Mouse (Mus musculus): ENCODE measurements at regions not wholly inside any gene's neighbourhood (a gene's known extent, or its start where the extent isn't known, plus 50 kb on each side); places are given as distances from the start of the nearest gene placed in this dataset.

DNA sequence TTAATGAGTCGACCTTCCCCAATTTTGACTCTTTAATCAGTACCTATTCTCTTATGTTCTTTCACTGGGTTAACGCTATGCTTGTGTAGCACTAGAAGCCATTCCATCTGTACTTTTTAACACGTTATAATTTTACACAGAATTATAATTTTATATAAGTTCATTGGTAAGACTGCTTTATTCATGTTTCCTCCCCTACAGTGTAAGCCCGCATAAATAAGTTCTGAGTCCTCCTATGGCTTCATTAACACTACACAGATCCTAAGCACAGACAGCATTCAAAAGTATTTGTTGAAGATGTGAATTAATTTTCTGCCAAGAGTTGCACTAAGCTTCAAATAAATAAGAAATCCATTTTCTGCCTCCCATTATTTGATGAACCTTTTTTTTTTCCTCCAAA, 176.1 kb upstream of the Usp25 start:
- DNase-seq (ENCODE audit: low read depth in 2 of 2, low spot score in 2 of 2), result no peak

DNA sequence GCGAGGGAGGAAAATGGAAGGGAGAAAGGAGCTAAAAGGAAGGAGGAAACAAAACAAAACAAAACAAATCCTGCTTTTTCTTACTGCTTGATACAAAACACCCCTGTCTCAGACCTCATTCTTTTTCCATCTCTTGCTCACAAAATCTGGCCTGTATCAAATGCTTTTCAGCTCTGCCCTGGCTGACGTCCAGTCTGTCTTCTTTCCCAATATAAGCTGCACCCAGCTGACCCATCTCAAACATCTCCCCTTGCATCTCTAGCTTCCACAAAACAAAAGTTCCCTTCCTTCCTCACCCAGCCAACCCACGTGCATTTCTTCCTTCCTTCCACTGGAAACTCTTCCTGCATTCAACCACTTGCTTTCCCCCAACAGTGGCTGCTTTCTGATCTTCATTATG, 183.1 kb upstream of the Usp25 start:
- DNase-seq (ENCODE audit: low read depth in 2 of 2, low spot score in 2 of 2), result no peak

DNA sequence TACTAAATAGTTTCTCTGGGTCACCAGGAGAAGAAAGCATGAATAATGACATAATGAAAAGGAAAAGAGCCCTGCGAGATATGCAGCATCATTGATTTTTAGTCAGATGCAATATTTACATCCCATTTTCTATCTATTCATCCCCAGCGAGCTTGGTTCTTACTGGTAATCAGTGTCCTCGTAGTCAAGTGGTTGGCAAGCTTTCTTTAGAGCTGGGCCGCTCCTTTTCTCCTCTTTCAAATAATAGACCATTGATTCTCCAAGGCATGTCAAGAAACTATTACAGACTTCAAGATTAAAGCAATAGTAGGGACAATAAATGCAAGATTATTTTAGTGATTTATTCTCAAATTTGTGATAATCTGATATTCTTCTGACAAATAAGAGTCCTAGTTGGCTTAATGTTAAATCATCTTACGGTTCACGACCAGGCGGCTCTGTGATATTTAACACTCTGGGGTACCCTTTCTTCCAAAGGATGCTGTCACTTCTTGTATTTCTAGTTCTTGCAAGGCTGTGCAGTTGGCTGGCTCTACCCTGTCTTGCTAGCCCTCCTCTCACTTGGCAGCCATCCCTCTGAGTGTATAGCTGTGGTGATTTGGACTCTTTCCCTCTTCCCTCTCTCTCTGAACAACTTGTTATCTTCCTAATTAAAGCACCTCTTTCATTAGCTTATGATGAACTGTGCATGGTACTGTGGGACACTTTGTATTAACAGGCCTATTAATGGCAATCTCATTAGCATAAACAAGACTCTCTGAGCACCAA, 185.6 kb upstream of the Usp25 start:
- DNase-seq (ENCODE audit: low read depth in 2 of 2, low spot score in 2 of 2), result no peak

DNA sequence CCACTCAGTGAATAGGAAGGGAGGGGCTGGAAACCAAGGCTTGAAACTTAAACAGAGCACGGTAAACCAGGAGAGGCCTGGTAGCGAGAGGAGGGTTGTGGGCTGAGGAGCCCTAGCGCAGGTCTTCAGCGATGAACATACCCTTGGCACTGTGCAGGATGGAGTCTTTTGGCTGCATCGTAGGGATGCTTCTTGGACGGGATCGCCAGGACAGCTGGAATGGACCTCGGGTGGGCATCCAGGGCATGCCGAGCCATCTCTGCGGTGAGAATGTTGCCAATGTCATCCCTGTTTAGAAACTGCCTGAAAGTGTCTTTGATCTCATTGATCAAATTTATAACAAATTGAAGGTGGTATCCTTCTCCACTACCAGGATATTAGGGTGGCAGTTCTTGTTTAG, 192.2 kb upstream of the Usp25 start:
- DNase-seq (ENCODE audit: low read depth in 2 of 2, low spot score in 2 of 2), result no peak

DNA sequence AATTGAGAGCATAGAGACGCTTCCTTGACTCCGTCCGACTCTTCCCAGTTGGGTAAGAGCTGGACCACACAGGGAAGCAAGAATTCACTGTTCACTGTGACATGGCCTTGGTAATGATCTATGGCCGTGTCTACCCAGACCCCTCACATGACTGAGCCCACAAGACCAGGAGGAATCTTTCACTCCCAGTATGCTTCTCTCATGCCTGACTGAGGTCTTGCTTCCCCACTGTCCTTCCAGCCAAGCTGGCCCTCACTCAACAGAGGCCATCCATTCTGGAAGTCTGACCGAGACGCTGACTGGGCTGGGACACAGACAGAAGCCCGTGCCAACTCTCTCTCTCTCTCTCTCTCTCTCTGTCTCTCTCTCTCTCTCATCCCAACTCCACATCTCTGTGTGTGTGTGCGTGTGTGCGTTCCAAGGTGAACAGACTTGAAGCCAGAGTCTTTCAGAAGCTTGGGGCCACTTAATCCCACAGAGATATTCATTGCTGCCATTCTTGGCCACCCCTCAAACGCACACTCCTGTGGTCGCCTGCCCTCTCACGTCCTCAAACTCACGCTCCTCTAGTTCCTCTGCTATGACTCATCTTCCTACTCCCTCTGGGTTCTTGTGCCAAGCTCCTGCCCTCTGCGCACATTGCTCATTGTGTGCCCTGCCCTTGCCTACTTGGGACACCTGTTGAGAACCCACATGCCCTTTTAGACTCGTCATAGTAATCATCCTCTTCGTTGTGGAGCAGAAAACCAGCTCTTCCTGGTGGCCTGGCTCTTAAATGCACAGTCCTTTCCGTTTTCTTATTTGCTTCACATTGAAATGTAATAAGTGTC, 197.2 kb upstream of the Usp25 start:
- DNase-seq (ENCODE audit: low read depth in 2 of 2, low spot score in 2 of 2), result no peak

DNA sequence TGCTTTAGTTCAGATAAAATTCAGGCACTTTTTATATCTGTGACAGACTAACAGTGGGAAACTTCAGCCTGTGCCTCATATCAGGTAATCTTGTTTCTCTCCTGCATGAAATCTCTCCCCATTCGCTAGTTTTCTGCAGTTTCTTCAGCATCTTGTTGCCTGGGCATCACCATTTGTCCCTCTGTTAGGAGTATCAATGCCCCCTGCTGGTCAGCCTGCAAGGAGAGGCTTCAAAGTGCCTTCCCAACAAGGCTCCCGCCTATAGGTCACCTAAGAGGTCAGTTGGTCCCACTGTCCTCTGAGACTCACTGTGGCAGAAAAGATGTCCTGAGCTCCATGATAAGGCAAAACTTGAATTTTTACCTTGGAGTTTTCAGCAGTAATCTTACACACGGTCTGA, 209.8 kb upstream of the Usp25 start:
- no peak for DNase-seq (ENCODE audit: low read depth in 2 of 2, low spot score in 2 of 2)

DNA sequence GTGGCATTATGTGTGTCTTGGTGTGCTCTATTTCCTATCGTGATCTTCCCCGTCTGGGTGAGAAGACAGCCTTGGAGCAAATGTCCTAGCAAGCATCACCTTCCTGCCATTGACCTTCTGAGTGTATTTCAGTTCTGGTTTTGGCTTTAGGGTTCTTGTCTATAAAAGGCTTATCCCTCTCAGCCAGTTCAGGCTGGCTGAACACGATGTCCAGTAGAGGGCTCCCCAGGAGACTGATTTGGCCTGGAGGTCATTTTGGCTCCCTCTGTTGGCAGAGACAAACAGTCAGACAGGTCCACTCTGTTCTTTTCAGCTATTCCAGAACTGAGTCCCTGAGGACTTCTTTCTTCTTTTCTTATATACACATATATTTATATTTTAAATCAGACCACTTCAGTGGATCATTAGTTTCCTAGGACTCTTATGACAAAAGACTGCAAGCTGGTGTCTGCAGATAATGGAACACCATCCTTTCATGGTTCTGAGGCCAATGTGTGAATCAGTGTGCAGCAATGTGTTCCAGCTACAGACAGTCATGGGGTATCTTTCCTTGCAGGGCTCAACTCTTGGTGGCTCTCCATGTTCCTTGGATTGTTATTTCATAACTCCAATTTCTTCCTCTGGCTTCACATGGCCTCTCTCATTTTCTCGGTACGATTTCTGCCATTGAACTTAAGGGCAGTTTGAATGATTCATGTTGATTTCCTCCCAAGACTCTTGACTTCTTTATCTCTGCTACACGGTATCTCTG, 226.9 kb upstream of the Usp25 start:
- peak in 1 of 2 experiments; percentile 19 for DNase-seq (ENCODE audit: low read depth in 2 of 2, low spot score in 2 of 2)

DNA sequence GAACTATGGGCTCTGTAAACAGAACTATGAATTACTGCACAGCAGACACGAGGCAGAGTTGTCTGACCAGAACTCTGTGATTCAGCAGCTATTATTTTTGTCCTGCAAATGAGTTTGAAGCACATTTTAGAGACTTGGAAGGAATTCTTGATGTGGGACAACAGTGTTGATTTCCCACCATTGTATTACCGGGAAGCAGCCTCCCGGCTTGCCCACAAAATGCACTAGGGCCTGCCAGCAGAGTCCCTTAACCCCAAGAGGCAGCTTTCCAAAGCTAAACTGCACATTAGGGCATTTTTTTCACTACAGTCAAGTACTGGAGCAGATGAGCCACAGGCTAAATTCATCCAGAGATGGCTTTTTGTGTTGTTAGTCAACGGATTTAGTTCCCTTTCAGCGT, 230.8 kb upstream of the Usp25 start:
- DNase-seq (ENCODE audit: low read depth in 2 of 2, low spot score in 2 of 2), result no peak

DNA sequence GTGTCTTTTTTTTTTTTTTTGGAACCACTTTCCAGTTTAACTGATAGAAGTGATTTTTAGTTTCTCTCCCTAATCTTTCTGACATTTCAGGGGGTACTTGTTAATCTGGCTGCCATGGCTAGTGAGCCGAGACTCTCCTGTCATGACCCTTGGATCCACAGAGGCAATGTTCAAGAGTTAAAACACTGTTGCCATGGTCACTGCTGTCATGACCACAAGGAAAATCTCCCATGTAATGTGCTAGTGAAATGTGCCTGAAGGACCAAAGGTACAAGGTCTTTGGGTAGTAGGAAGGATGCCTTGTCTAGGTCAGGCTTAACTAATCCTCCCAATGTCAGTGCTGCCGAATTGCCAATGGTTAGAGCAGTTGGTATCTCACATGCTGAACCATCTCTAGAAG, 237.7 kb upstream of the Usp25 start:
- DNase-seq (ENCODE audit: low read depth in 2 of 2, low spot score in 2 of 2), result no peak

DNA sequence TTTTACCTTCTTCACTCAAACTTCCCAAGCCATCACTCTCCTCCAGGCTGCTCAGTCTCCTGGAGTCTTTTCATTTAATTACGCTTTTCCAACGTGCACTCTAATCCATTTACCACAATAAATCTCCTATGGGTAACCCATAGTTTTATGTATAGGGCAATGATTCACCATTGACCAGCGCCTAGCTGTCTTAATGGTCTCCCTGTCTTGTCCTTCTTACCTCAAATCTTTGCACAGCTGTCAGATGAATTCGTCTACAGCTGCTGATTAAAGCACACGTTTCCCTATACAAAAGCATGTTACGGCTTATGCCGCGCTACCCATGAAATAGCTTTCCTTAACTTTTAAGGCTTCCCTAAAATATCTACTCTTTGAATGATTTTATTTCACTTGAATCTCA, 239.5 kb upstream of the Usp25 start:
- DNase-seq (ENCODE audit: low read depth in 2 of 2, low spot score in 2 of 2), result no peak

DNA sequence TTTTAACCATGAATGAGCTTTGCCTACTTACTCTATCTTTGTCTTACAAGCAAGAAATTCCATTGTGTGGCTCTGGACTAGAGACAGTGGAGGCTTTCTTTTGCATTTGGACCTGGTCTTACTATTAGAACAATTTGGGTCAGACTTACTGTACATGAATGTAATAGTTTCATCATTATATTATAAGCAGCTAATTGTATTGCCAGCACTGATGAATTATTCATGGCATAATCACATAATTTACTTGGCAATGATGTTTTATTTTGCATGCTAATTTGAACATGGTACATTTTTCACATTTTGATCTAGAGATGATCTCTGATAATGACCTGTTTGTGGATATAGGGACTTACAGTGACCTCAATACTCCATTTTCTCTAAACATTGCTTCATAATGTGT, 240.0 kb upstream of the Usp25 start:
- no peak for DNase-seq (ENCODE audit: low read depth in 2 of 2, low spot score in 2 of 2)

DNA sequence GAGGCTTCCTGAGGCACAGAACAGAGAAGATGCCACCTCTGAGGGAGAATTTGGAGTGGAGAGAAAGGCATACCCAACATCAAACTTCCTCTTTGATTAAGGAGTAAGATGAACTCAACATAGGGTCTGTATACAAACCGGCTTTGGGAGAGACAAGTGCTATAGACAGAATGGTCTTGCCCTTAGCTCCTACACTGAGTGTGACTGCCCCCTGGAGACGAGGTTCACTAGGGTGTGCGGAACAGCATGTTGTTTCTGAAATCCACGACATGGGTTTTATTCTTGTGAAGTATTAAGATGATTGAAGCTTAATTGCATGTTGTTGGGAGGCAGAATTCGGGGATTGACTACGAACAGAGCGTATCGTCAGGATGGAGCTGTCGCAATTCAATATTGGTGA, 244.9 kb upstream of the Usp25 start:
- peak; percentile 16 to 51 for DNase-seq (ENCODE audit: low read depth in 2 of 2, low spot score in 2 of 2)

DNA sequence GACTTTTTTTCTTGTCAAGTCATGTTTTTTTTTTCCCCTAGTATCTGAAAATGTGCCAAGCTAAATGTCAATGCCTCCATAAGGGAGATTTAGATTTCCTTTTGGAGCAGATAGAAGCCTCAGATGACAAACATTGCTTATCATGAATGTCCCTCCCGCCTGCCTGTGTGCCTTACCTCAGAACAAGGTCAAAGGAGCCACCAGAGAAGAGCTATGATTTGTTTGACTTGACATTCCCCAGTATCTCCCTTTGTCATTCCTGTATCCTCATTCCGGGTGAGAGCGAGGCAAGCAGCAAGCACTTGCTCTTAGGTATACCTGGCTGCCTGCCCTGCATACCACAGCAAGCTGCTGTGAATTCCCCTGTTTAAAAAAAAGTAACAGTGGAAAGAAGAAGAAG, 246.9 kb upstream of the Usp25 start:
- no peak for DNase-seq (ENCODE audit: low read depth in 2 of 2, low spot score in 2 of 2)

DNA sequence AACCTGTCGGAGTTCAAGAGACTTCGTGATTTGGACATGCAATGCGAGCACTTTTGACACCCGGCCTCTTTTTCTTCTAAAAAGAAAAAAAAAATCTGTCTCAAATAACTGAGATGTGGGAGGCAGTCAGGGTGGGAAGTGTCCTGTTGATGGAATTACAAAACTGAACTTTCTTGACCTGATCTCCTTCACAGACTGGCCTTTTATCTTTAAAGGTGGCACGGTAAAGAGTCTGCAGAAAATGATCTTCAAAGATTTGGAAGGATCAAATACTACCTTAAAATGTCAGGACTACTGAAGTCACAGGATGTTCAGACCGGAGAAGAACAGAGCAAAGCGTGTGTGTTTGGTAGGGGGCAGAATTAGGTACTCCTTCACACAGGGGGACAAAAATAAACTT, 248.0 kb upstream of the Usp25 start:
- DNase-seq (ENCODE audit: low read depth in 2 of 2, low spot score in 2 of 2), result no peak

DNA sequence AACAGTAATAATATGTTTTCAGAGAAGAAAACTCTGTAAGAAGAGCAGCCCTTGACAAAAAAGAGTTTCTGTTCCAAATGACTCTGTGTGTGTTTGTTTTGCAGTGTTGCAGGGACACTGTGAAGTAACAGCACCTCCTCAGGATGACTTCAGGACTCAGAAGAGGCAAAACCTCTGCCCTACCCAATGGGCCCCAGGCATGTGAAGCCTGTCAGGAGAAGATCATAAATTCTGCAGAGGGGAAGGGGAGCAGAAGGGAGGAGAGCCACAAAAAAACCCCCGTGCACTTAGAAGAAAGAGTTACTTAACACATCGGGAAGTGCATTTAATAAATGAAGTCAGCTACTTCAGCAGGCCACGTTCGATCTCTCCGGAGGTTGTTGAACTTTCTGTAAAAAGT, 248.5 kb upstream of the Usp25 start:
- no peak for DNase-seq (ENCODE audit: low read depth in 2 of 2, low spot score in 2 of 2)

DNA sequence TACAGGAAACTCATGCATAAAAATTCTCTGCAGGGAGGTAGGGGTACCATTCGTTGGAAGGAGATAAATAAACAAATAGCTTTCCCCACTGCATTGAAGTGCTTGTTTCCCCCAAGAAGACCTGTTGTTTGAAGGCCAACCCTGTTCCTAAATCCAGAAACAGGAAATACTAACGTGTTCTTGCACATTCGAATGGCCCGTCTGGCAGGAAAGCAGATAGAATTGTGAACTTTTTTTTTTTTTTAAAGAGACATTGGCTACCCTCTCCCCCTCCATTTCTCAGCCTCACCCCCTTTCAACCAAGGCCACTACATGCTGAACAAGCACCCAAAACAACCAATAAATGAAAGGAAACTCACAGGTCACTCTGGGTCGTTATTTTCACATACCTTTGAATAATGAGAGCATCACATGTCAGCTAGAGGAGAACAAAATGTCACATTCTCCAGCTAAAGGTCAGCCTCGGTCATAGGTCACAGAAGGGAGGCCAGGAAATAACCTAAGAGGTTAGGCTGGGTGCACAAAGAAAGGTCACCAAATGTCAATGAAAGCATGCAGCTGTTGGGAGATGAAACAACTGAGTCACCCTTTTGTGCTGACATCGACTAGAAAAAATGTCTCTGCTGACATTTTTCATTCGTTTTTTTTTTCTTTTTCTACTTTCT, 250.8 kb upstream of the Usp25 start:
- no peak for DNase-seq (ENCODE audit: low read depth in 2 of 2, low spot score in 2 of 2)

DNA sequence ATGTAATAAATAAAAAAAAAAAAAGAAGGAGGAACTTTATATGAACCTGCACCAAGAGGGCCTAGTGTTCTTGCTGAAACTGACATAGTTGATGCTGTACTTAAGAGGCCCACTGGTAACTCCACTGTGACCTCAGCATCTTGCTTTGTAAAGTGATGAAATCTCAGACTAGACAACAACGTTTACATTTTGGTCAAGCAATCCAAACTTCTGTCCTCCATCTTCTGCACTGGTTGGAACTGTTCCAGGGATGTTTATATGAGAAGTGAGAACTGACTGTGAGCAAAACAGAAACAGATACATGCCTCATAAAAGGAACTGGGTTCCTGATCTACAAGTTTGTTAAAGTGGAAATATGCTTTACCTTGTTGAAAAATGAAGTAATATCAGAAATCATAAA, 251.7 kb upstream of the Usp25 start:
- no peak for DNase-seq (ENCODE audit: low read depth in 2 of 2, low spot score in 2 of 2)

DNA sequence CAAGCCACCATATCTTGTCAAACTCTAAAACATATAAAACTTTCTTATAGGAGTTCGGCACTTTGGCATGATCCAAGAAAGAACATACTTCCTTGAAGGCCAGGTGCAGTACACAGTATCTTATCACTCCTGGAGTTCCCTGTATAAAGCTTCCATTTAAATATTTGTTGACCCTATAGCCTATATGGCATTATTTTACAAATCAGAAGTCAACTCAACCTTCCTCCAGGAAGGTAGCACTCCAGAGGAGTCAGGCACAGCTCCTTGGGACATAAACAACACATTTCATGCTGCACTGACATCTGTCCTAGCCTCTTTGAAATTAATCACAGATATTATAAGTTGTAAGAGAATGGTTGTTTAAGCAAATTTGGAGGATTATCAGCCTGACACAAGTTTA, 252.5 kb upstream of the Usp25 start:
- DNase-seq (ENCODE audit: low read depth in 2 of 2, low spot score in 2 of 2), result no peak

DNA sequence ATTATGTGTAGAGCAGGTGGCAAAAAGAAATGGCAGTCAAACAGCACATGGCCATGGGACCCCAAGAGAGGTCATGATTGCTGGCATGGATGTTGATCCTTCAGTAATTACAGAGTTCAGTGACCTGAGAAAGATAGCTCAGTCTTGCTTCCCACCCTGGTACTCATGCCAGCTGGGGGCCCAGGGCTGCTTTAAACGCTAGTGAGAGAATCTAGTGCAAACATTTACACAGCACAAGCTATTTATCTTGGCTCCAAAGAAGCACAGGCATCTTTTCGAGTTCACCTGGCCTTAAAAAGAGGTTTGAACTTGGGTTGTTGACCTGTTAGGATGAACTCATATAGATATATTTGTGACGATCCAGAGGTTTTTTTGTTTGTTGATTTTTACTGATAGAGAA, 258.6 kb upstream of the Usp25 start:
- DNase-seq (ENCODE audit: low read depth in 2 of 2, low spot score in 2 of 2), result no peak

DNA sequence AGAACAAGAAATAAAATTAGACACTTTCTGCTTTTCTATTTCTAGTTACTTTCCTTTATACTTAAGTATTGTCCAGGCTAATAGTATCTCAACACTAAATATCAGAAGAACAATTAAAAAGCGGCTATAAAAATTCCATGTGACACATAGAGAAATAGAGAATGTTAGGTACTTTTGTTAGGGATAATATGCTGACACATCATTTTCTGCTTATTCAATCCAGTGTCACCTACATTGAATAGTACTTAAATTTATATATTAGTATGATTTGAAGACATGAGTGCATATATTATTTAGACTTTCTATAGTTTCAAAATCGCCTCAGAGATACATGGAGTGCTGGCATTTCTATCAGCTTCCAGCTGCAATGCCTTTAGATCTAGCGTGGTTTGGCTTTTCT, 267.1 kb upstream of the Usp25 start:
- no peak for DNase-seq (ENCODE audit: low read depth in 2 of 2, low spot score in 2 of 2)

DNA sequence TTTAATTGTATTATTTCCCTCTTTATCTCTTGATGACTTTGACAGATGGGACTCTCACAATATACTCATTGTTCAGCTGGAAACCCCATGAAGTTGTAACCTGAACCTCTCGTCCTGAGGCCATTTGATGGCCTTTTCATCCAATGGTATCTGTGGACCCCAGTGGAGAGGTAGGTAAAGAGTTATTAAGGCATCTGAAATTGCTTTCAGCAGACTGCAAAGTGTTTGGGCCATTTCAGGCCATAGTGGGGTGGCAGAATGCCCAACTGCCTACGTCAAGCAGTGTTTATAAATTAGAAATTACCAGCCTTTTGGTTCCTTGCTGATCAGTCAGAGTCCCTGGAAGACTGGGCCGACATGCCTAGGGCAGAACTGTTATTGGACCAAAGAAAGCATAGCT, 272.4 kb upstream of the Usp25 start:
- no peak for DNase-seq (ENCODE audit: low read depth in 2 of 2, low spot score in 2 of 2)

DNA sequence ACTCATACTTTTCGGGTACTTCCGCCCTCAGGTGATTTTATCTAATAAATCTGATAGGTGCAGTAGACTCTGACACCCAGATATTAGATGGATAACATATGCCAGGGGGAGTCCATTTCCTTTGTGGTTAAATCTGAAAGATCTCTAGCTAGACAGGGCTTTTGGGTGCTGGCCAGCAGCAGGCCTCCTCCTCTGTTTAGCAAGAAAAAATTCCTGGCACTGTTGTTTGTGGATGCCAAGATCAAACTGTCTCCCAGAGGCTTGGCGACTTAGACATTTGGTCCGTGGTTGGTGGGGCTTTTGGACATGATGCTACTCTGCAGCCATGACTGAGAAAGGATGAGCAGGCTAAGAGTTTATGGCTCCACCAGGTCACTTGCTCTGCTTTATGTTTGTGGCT, 287.5 kb upstream of the Usp25 start:
- no peak for DNase-seq (ENCODE audit: low read depth in 2 of 2, low spot score in 2 of 2)
